Mouse (Mus musculus) hindbrain, embryonic 13.5 days (tissue): Measurements from ENCODE around the gene Fam124b. TPM values are rescaled to one million over a fixed set of nuclear protein-coding genes. Genes with fewer than 3 reads are reported as not detected.

Source experiments
- ATAC-seq: fragments of 200-750 bp; cut with Nextera tagmentation; 2 replicates; pipeline ENCODE4 v1.8.0; 2017; ENCODE audit warnings: moderate TSS enrichment; ENCODE audit not compliant: low FRiP score
- H3K27ac ChIP-seq: fragments of 300-500 bp; sonication (generic); 2 replicates; pipeline ENCODE4 v1.5.1; 2015; ENCODE audit warnings: inconsistent platforms, mild to moderate bottlenecking, moderate library complexity
- H3K27me3 ChIP-seq: fragments of 300-500 bp; sonication (generic); 2 replicates; pipeline ENCODE4 v1.6.1; 2015; ENCODE audit warnings: mild to moderate bottlenecking, inconsistent platforms
- H3K36me3 ChIP-seq: fragments of 300-500 bp; sonication (generic); 2 replicates; pipeline ENCODE4 v1.6.1; 2015; ENCODE audit warnings: mild to moderate bottlenecking, inconsistent platforms
- H3K4me1 ChIP-seq: fragments of 300-500 bp; sonication (generic); replicated peaks from 2 replicates; pipeline ENCODE4 v1.6.1; 2015; ENCODE audit warnings: inconsistent platforms
- H3K4me2 ChIP-seq: fragments of 300-500 bp; sonication (generic); 2 replicates; pipeline ENCODE4 v1.6.1; 2015; ENCODE audit warnings: inconsistent platforms, mild to moderate bottlenecking, moderate library complexity
- H3K4me3 ChIP-seq: fragments of 300-500 bp; sonication (generic); 2 replicates; pipeline ENCODE4 v1.5.1; 2015; ENCODE audit warnings: mild to moderate bottlenecking, inconsistent platforms
- H3K9ac ChIP-seq: fragments of 300-500 bp; sonication (generic); 2 replicates; pipeline ENCODE4 v1.6.1; 2015; ENCODE audit warnings: mild to moderate bottlenecking, inconsistent platforms
- H3K9me3 ChIP-seq: fragments of 300-500 bp; sonication (generic); 2 replicates; pipeline ENCODE4 v1.6.1; 2016; ENCODE audit warnings: inconsistent platforms
- WGBS: fragments of 180-500 bp; shearing (Covaris S2); methylation state at CpG from one replicate; pipeline ENCODE4 v1.1.7; 2015; 5-methylcytosine and 5-hydroxymethylcytosine counted together
- polyA plus RNA-seq: library from polyadenylated mRNA; unstranded; fragments of >200 nt; fragmentation: Nextera tagmentation; extraction: Ambion mirVana; gene quantifications from 2 replicates; pipeline ENCODE4 v1.2.1, GENCODE M21; 2015

Fam124b gene
- polyA plus RNA-seq, 1 experiment from 2014 or later, result 0.64 TPM

GRCm38 (mm10) chr1:80165391-80165790 lies 52.9 kb downstream of the Fam124b start:
- H3K36me3 ChIP-seq, result no peaks in the 10 kb centered on the region
- no peak overlapping the region for H3K4me3 ChIP-seq
- no peaks in the 10 kb centered on the region for H3K4me1 ChIP-seq
- ATAC-seq, result no peak
- no peaks in the 10 kb centered on the region for H3K27me3 ChIP-seq
- no peaks in the 10 kb centered on the region for H3K9me3 ChIP-seq
- no peak overlapping the region for H3K9ac ChIP-seq
- WGBS, result 83% methylated on average over 5 of the region's 5 CpGs
- H3K4me2 ChIP-seq, result no peak overlapping the region
- no peak overlapping the region for H3K27ac ChIP-seq

DNA sequence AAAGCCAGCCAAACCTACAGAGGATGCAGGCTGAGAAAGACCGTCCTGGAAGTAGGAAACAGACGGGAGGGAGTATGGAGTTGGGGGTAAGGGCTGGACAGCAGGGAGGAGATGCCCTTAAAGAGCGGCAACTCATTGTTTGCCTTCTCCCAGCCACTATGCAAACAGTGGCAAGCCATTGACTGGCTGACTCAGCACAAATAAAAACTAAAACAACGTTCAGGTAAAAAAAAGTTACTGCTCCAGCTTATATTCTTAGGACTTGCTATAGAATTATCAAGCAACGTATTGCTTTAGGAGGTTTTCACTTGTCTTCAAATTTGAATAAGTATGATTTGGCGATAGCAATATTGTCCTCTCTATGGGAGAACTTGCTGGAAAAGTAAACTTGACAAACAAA lies 55.3 kb downstream of the Fam124b start:
- Histone ChIP-seq H3K27me3 (no peaks in the 10 kb centered on the region), H3K4me1 (no peaks in the 10 kb centered on the region), H3K27ac (no peak overlapping the region), H3K4me2 (no peak overlapping the region), H3K9me3 (no peaks in the 10 kb centered on the region), H3K9ac (no peak overlapping the region), H3K4me3 (no peak overlapping the region), H3K36me3 (no peaks in the 10 kb centered on the region)
- no peak for ATAC-seq
- 59% methylated on average over 6 of the region's 6 CpGs for WGBS

DNA sequence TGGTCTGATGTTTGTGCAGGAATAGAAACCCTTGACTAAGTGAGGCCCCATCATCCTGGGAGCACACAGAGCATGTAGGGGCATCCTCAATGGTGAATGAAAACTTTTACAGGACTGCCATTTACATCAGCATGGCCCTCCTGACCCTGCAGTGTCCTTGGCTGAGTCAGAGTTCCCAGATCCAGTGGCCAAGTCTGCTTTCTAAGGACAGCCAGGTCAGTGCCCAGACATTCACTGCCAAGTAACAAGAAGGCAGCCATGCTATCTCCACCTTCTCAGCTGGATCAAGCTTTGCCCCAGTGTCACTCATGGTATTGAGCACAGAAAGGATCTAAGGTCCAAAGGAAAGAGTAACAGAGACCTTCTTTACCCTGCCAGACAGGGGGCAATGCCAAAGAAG lies 58.7 kb downstream of the Fam124b start:
- Histone ChIP-seq H3K9me3 (no peaks in the 10 kb centered on the region), H3K9ac (no peak overlapping the region), H3K4me3 (no peak overlapping the region), H3K4me2 (no peak overlapping the region), H3K36me3 (no peaks in the 10 kb centered on the region), H3K4me1 (no peaks in the 10 kb centered on the region), H3K27me3 (no peaks in the 10 kb centered on the region), H3K27ac (no peak overlapping the region)
- ATAC-seq, result no peak

GRCm38 (mm10) chr1:80154902-80155301 lies 63.4 kb downstream of the Fam124b start:
- Histone ChIP-seq H3K4me2 (no peak overlapping the region), H3K9ac (no peak overlapping the region), H3K36me3 (no peaks in the 10 kb centered on the region), H3K9me3 (no peaks in the 10 kb centered on the region), H3K27ac (no peak overlapping the region), H3K27me3 (no peaks in the 10 kb centered on the region), H3K4me3 (no peak overlapping the region), H3K4me1 (no peaks in the 10 kb centered on the region)
- WGBS, result 60% methylated on average over 1 of the region's 1 CpGs
- ATAC-seq, result no peak

- WGBS, result 81% methylated on average over 7 of the region's 7 CpGs
- no peaks in the 10 kb centered on the region for H3K9me3 ChIP-seq
- H3K9ac ChIP-seq, result no peak overlapping the region
- ATAC-seq, result no peak
- no peaks in the 10 kb centered on the region for H3K27me3 ChIP-seq
- H3K4me2 ChIP-seq, result no peak overlapping the region
- no peaks in the 10 kb centered on the region for H3K4me1 ChIP-seq
- H3K4me3 ChIP-seq, result no peak overlapping the region
- no peak overlapping the region for H3K27ac ChIP-seq
- no peaks in the 10 kb centered on the region for H3K36me3 ChIP-seq
These were observed 65.1 kb downstream of the Fam124b start for GRCm38 (mm10) chr1:80153125-80153716.

- Histone ChIP-seq H3K9me3 (peaks cover 4% of the 10 kb centered on the region; the same call in 1 of the 2 replicates), H3K4me3 (no peak overlapping the region), H3K27ac (no peak overlapping the region), H3K36me3 (no peaks in the 10 kb centered on the region), H3K4me2 (no peak overlapping the region), H3K9ac (no peak overlapping the region), H3K4me1 (no peaks in the 10 kb centered on the region), H3K27me3 (no peaks in the 10 kb centered on the region)
- no peak for ATAC-seq
These were observed 67.6 kb downstream of the Fam124b start for GRCm38 (mm10) chr1:80150681-80151080.

Other genes with a start within 250 kb of the Fam124b start
- 36.0 and 40.2 TPM in 2 replicates for gene Cul3, start 122.0 kb upstream of the Fam124b start, polyA plus RNA-seq
- not detected in 2 replicates for gene Gm45261, start 243.0 kb upstream of the Fam124b start, polyA plus RNA-seq